Mouse (Mus musculus): ENCODE results near the gene Apoa1.

- peak; percentile 59; the same call in 1 of the 2 replicates for TF ChIP-seq CTCF (IDR thresholded peaks at IDR 0.05; ENCODE audit: borderline replicate concordance, insufficient read depth, low read depth, low read length)
- no peak for TF ChIP-seq POLR2A (IDR thresholded peaks at IDR 0.05; ENCODE audit: borderline replicate concordance, insufficient read depth, low read length)
These were observed 43.2 kb upstream of the Apoa1 start for GRCm38 (mm10) chr9:46185191-46185590.

Measured in cerebellum, adult 2 months (tissue).